Mouse (Mus musculus) spleen, adult 2 months (tissue): ENCODE measurements at regions not wholly inside any gene's neighbourhood (a gene's known extent, or its start where the extent isn't known, plus 50 kb on each side); places are given as distances from the start of the nearest gene placed in this dataset.

Source experiments
- CTCF ChIP-seq: fragments of 200-500 bp; IDR thresholded peaks from 2 replicates; pipeline ENCODE4 v1.5.1; 2011; ENCODE audit warnings: mild to moderate bottlenecking, inconsistent platforms; ENCODE audit not compliant: insufficient read depth, insufficient read length, insufficient replicate concordance; ENCODE audit errors: extremely low read depth
- POLR2A ChIP-seq: fragments of 200-500 bp; IDR thresholded peaks from 2 replicates; pipeline ENCODE4 v1.6.1; 2011; ENCODE audit warnings: low read depth, low read length, inconsistent platforms

DNA sequence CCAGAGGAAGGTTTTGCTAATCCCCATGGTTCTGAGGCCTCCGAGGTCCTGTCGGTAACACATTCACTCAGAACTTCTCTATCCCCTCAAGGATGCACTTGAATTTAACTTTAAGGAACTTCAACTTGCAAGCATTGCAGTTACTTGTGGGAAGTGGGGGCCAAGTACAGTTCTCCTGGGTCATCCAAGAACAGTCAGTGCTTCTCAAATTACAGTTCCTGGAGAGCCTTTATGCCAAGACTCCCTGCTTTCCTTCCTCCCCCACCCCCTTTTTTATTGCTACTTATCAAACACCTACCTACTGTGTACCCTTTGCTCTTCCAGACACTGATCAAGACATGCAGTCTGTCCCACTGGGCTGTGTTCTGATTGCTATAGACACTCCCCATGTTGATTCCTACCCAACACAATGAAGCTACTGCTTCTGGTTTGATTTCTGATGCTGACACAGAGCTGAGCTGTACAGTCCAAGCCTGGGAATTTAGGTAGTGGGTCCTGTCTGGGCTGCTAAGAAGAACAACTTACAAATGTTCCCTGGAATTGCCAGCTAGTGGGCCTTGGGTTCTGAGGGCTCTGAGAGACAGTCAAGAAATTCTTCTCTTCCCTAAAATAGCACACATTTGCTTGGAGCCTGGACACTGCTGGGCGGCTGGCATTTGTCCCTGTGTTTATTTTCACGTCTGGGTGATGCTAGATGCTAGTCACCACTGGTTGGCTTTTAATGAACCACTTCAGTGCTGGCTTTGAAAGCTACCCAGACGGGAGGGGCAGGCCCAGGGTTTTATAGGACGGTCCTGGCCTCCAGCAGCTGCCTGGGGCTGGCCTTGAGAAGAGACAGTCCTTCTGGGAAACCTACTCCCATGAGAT, 120.7 kb downstream of the Bod1 start:
- TF ChIP-seq CTCF: no peak
- no peak for TF ChIP-seq POLR2A
